Mouse (Mus musculus) brain, embryonic 14.5 days (tissue): ENCODE results near the gene Anxa5.

Experiments
- CTCF ChIP-seq: fragments of 200-500 bp; IDR thresholded peaks from 2 replicates; pipeline ENCODE4 v1.5.1; 2012; ENCODE audit warnings: inconsistent platforms, mild to moderate bottlenecking, moderate library complexity, borderline replicate concordance; ENCODE audit not compliant: insufficient read depth, insufficient read length; ENCODE audit errors: extremely low read depth
- POLR2A ChIP-seq: fragments of 200-500 bp; IDR thresholded peaks from 2 replicates; pipeline ENCODE4 v1.6.1; 2012; ENCODE audit warnings: mild to moderate bottlenecking, inconsistent platforms, borderline replicate concordance; ENCODE audit not compliant: poor library complexity, insufficient read depth, insufficient read length, severe bottlenecking; ENCODE audit errors: extremely low read depth

DNA sequence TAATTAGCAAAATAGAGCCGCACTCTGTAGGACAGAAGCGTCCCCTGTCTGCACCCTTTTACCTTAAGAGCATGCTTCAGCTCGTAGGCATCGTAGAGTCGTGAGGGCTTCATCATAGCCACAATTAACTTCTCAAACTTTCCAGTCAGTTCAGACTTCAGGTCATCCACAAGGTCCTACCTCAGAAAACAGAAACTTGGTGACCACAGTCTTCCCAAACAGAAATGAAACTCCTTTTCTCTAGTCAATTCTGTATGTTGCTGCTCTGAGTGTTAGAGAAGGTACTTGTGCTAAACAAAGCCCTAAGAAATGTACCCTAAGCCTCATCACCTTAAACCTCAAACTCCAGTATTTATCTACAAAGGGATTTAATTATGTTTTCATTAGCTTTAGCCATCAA lies 13.9 kb downstream of the Anxa5 start:
- no peak for TF ChIP-seq CTCF
- TF ChIP-seq POLR2A = no peak
